ENCODE assay signal across 8 mouse cellular contexts in the genomic region with DNA sequence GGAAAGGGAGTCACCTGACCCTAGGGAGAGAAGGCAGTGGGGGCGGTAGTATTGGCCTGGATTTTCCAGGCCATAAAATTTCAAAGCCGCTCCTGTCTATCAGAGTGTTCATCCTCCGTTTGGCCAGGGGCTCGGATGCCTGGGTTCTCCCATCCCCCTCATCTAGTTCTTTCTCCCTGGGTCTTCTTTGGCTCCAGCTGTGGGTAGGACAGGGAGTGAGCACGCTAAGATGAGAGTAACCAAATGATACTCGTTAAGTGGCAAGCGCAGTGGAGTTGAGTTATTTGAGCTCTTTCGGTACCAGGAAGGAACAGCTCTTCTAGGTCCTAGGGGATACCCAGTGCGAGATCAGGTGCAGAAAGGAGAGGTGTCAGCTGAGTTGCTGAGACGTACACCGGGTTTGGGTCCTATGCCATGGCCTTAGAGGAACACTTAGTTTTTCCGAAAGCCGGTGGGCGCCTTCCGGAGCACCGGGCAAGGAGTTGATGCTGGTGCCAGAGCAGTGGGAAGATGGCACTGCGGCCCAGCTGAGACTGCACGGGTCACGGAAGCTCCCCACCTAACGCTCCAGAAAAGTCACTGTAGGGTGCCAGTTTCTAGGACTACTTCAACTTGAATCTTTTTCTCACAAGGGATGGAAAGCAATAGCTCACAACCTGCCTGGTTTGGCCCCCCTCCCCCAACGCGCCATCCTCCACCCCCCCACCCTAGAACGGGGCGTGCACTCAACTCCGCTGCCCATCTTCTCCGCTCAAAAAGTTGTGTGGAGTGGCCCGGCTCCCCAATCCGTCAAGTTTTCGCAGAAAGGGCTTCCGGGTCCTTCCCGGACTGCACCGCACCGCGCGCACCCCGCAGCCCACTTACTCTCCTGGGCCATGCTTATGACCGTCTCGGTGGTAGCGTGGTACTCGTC. TPM values are rescaled to one million over a fixed set of nuclear protein-coding genes. Genes with fewer than 3 reads are reported as not detected.
A peak's percentile ranks its signal among the peaks of the same experiment; 100 is the strongest.
DNase-seq lines count a peak whose midpoint lies in the region; ATAC-seq lines count a peak whose summit lies in the region.

No protein-coding gene starts in this region.

- H3K4me3 ChIP-seq in kidney, embryonic 15.5 days (replicated peaks): peak overlapping the region; percentile 81
- peak overlapping the region; percentile 85 for H3K4me3 ChIP-seq in heart, embryonic 16.5 days (ENCODE audit: low read length)
- H3K4me3 ChIP-seq in macrophage (ENCODE audit: inconsistent target): peak overlapping the region; percentile 10; the same call in 1 of the 2 replicates

- WGBS in kidney, embryonic 15.5 days: 1% methylated on average over 39 of the region's 40 CpGs
- 2% methylated on average over 40 of the region's 40 CpGs for WGBS in heart, embryonic 16.5 days
- 8% methylated on average over 40 of the region's 40 CpGs for WGBS in macrophage (ENCODE audit: missing documents)

- no peaks in the 10 kb centered on the region for H3K79me2 ChIP-seq in macrophage (ENCODE audit: inconsistent target)

- peak overlapping the region; percentile 95 for H3K27ac ChIP-seq in kidney, embryonic 15.5 days
- H3K27ac ChIP-seq in heart, embryonic 16.5 days (ENCODE audit: low read length): peak overlapping the region; percentile 78
- no peak overlapping the region for H3K27ac ChIP-seq in macrophage

- no peak for DNase-seq in kidney, postnatal 36 days
- DNase-seq in thymus, postnatal 14 days: peak; percentile 45
- no peak for DNase-seq in frontal cortex, postnatal 25 days (ENCODE audit: low spot score in 2 of 2)
- DNase-seq in layer of hippocampus, adult 9-11 months: no peak

- peak overlapping the region; percentile 90 for H3K4me2 ChIP-seq in kidney, embryonic 15.5 days
- H3K4me2 ChIP-seq in heart, embryonic 16.5 days (ENCODE audit: low read depth, low read length): peak overlapping the region; percentile 78

- no peak for ATAC-seq in kidney, embryonic 15.5 days (replicated peaks; ENCODE audit: low FRiP score)
- ATAC-seq in activated CD4-positive, CD25-positive, alpha-beta regulatory T cell, adult 4 months: peak; percentile 23
- peak; percentile 4; the same call in 1 of the 2 replicates for ATAC-seq in heart, embryonic 16.5 days (replicated peaks; ENCODE audit: extremely low read depth, insufficient read depth, low FRiP score)

- H3K4me1 ChIP-seq in kidney, embryonic 15.5 days: peaks cover 52% of the 10 kb centered on the region
- peaks cover 28% of the 10 kb centered on the region for H3K4me1 ChIP-seq in heart, embryonic 16.5 days (ENCODE audit: control insufficient read depth, insufficient read depth, low read length)

- H3K9me3 ChIP-seq in kidney, embryonic 15.5 days (replicated peaks): no peaks in the 10 kb centered on the region
- H3K9me3 ChIP-seq in heart, embryonic 16.5 days (replicated peaks; ENCODE audit: control insufficient read depth, low read length): no peaks in the 10 kb centered on the region

- peaks cover 20% of the 10 kb centered on the region for H3K27me3 ChIP-seq in kidney, embryonic 15.5 days
- peaks cover 3% of the 10 kb centered on the region for H3K27me3 ChIP-seq in heart, embryonic 16.5 days (ENCODE audit: control insufficient read depth, insufficient read depth, low read length)

- peaks cover 22% of the 10 kb centered on the region for H3K36me3 ChIP-seq in kidney, embryonic 15.5 days
- no peaks in the 10 kb centered on the region for H3K36me3 ChIP-seq in heart, embryonic 16.5 days (ENCODE audit: control insufficient read depth, insufficient read depth)
- no peaks in the 10 kb centered on the region for H3K36me3 ChIP-seq in macrophage (ENCODE audit: inconsistent target)

- peak overlapping the region; percentile 90 for H3K9ac ChIP-seq in kidney, embryonic 15.5 days
- H3K9ac ChIP-seq in heart, embryonic 16.5 days (ENCODE audit: low read length): peak overlapping the region; percentile 83

RNA-seq across cellular contexts. Expression of a gene that starts 0.9 kb away (rescaled TPM):
- 7.2 and 8.7 TPM in 2 replicates for polyA plus RNA-seq in kidney, embryonic 15.5 days (2015; fragmentation: Nextera tagmentation; extraction: Ambion mirVana)
- polyA plus RNA-seq in activated CD4-positive, CD25-positive, alpha-beta regulatory T cell, adult 4 months (2017; shearing (Covaris generic)): 1 to 10 TPM; 5.0 to 5.6 TPM
- 1.7 and 2.0 TPM in 2 replicates for polyA plus RNA-seq in heart, embryonic 16.5 days (2015; fragmentation: Nextera tagmentation; extraction: Ambion mirVana)
- 1 to 10 TPM in 1 of 26 experiments, under 1 TPM in 4, not detected in 21; 0.13 to 2.9 (median 0.18) TPM for total RNA-seq in macrophage (2018; cell fraction: chromatin; rRNA removed)
- total RNA-seq in macrophage (2018; cell fraction: cytosol; rRNA removed): under 1 TPM in 8 of 26 experiments, not detected in 18; under 0.01 to 0.29 (median 0.05) TPM
- total RNA-seq in macrophage (2018; cell fraction: nucleus; rRNA removed): under 1 TPM in 5 of 26 experiments, not detected in 21; 0.16 to 0.99 (median 0.30) TPM
- polyA plus RNA-seq in macrophage (2018): 0.03 TPM in 1 of 3 replicates, not detected in the others

RNA-seq across cellular contexts. Expression of a gene that starts 10.2 kb away (rescaled TPM):
- polyA plus RNA-seq in kidney, embryonic 15.5 days (2015; fragmentation: Nextera tagmentation; extraction: Ambion mirVana): 671 and 731 TPM in 2 replicates
- under 1 TPM; 0.69 to 0.92 TPM for polyA plus RNA-seq in activated CD4-positive, CD25-positive, alpha-beta regulatory T cell, adult 4 months (2017; shearing (Covaris generic))
- 402 and 430 TPM in 2 replicates for polyA plus RNA-seq in heart, embryonic 16.5 days (2015; fragmentation: Nextera tagmentation; extraction: Ambion mirVana)
- total RNA-seq in macrophage (2018; cell fraction: chromatin; rRNA removed): 100 to 1,000 TPM in 20 of 26 experiments, 10 to 100 TPM in 6; 64.3 to 309 (median 139) TPM
- 1,000 to 10,000 TPM in 13 of 26 experiments, 100 to 1,000 TPM in 13; 763 to 1,370 (median 956) TPM for total RNA-seq in macrophage (2018; cell fraction: cytosol; rRNA removed)
- total RNA-seq in macrophage (2018; cell fraction: nucleus; rRNA removed): 1,000 to 10,000 TPM in 4 of 26 experiments, 100 to 1,000 TPM in 22; 352 to 1,389 (median 692) TPM
- 1,227 to 1,611 TPM (median 1,544 TPM) in 3 replicates for polyA plus RNA-seq in macrophage (2018)

RNA-seq across cellular contexts. Expression of a gene that starts 32.0 kb away (rescaled TPM):
- 15.3 and 18.8 TPM in 2 replicates for polyA plus RNA-seq in kidney, embryonic 15.5 days (2015; fragmentation: Nextera tagmentation; extraction: Ambion mirVana)
- polyA plus RNA-seq in activated CD4-positive, CD25-positive, alpha-beta regulatory T cell, adult 4 months (2017; shearing (Covaris generic)): 1 to 10 TPM; 5.7 to 8.9 TPM
- polyA plus RNA-seq in heart, embryonic 16.5 days (2015; fragmentation: Nextera tagmentation; extraction: Ambion mirVana): 13.0 and 14.6 TPM in 2 replicates
- total RNA-seq in macrophage (2018; cell fraction: chromatin; rRNA removed): 10 to 100 TPM in 6 of 26 experiments, 1 to 10 TPM in 20; 2.7 to 12.5 (median 8.1) TPM
- total RNA-seq in macrophage (2018; cell fraction: cytosol; rRNA removed): 1 to 10 TPM in 9 of 26 experiments, under 1 TPM in 17; 0.36 to 1.5 (median 0.79) TPM
- total RNA-seq in macrophage (2018; cell fraction: nucleus; rRNA removed): 1 to 10 TPM; 2.8 to 8.7 (median 6.3) TPM
- 0.53 to 1.3 TPM (median 0.92 TPM) in 3 replicates for polyA plus RNA-seq in macrophage (2018)

RNA-seq across cellular contexts. Expression of a gene that starts 33.2 kb away (rescaled TPM):
- polyA plus RNA-seq in kidney, embryonic 15.5 days (2015; fragmentation: Nextera tagmentation; extraction: Ambion mirVana): 220 and 231 TPM in 2 replicates
- 100 to 1,000 TPM; 218 to 252 TPM for polyA plus RNA-seq in activated CD4-positive, CD25-positive, alpha-beta regulatory T cell, adult 4 months (2017; shearing (Covaris generic))
- 224 and 225 TPM in 2 replicates for polyA plus RNA-seq in heart, embryonic 16.5 days (2015; fragmentation: Nextera tagmentation; extraction: Ambion mirVana)
- 10 to 100 TPM in 21 of 26 experiments, 1 to 10 TPM in 5; 5.8 to 37.8 (median 15.4) TPM for total RNA-seq in macrophage (2018; cell fraction: chromatin; rRNA removed)
- 100 to 1,000 TPM; 105 to 174 (median 124) TPM for total RNA-seq in macrophage (2018; cell fraction: cytosol; rRNA removed)
- total RNA-seq in macrophage (2018; cell fraction: nucleus; rRNA removed): 10 to 100 TPM; 12.8 to 51.2 (median 30.7) TPM
- 77.8 to 126 TPM (median 124 TPM) in 3 replicates for polyA plus RNA-seq in macrophage (2018)

RNA-seq across cellular contexts. Expression of a gene that starts 43.0 kb away (rescaled TPM):
- 3.6 and 4.2 TPM in 2 replicates for polyA plus RNA-seq in kidney, embryonic 15.5 days (2015; fragmentation: Nextera tagmentation; extraction: Ambion mirVana)
- 1 to 10 TPM; 2.9 to 6.1 TPM for polyA plus RNA-seq in activated CD4-positive, CD25-positive, alpha-beta regulatory T cell, adult 4 months (2017; shearing (Covaris generic))
- 10.3 and 11.9 TPM in 2 replicates for polyA plus RNA-seq in heart, embryonic 16.5 days (2015; fragmentation: Nextera tagmentation; extraction: Ambion mirVana)
- 1 to 10 TPM in 7 of 26 experiments, under 1 TPM in 16, not detected in 3; 0.26 to 1.7 (median 0.65) TPM for total RNA-seq in macrophage (2018; cell fraction: chromatin; rRNA removed)
- not detected for total RNA-seq in macrophage (2018; cell fraction: cytosol; rRNA removed)
- total RNA-seq in macrophage (2018; cell fraction: nucleus; rRNA removed): 1 to 10 TPM in 1 of 26 experiments, under 1 TPM in 13, not detected in 12; 0.18 to 2.1 (median 0.34) TPM
- not detected in 3 replicates for polyA plus RNA-seq in macrophage (2018)

Comparison
In these comparisons a context has a peak if more than half of its experiments do, and no peak if none do; other contexts are left out.
1. H3K4me3 ChIP-seq: peak in every context shown above with its lines; median percentile 85 in heart, embryonic 16.5 days; 81 in kidney, embryonic 15.5 days; 10 in macrophage.
2. RNA of a gene that starts 10.2 kb away (polyA plus RNA-seq): 1,227 to 1,611 TPM in macrophage, 671 to 731 TPM in kidney, embryonic 15.5 days and 402 to 430 TPM in heart, embryonic 16.5 days; 0.69 to 0.92 TPM in activated CD4-positive, CD25-positive, alpha-beta regulatory T cell, adult 4 months; every median in the first group is over 100 times any median in the second.